Mouse (Mus musculus) hindbrain, embryonic 10.5 days (tissue): ENCODE measurements at regions not wholly inside any gene's neighbourhood (a gene's known extent, or its start where the extent isn't known, plus 50 kb on each side); places are given as distances from the start of the nearest gene placed in this dataset.

Experiments used
- DNase-seq: peaks from one replicate; pipeline ENCODE4 v3.0.0-alpha.2; 2017; ENCODE audit warnings: low spot score
- H3K27ac ChIP-seq: fragments of 300-500 bp; sonication (generic); 2 replicates; pipeline ENCODE4 v1.5.1; 2016; ENCODE audit warnings: mild to moderate bottlenecking, moderate library complexity
- H3K27me3 ChIP-seq: fragments of 300-500 bp; sonication (generic); 2 replicates; pipeline ENCODE4 v1.6.1; 2016; ENCODE audit warnings: mild to moderate bottlenecking; ENCODE audit not compliant: poor library complexity, insufficient read depth, severe bottlenecking
- H3K36me3 ChIP-seq: fragments of 300-500 bp; sonication (generic); 2 replicates; pipeline ENCODE4 v1.6.1; 2016; ENCODE audit warnings: mild to moderate bottlenecking, moderate library complexity
- H3K4me1 ChIP-seq: fragments of 300-500 bp; sonication (generic); replicated peaks from 2 replicates; pipeline ENCODE4 v1.6.1; 2016; ENCODE audit warnings: mild to moderate bottlenecking
- H3K4me3 ChIP-seq: fragments of 300-500 bp; sonication (generic); 2 replicates; pipeline ENCODE4 v1.5.1; 2016; ENCODE audit warnings: mild to moderate bottlenecking, moderate library complexity
- H3K9me3 ChIP-seq: fragments of 300-500 bp; sonication (generic); 2 replicates; pipeline ENCODE4 v1.6.1; 2016; ENCODE audit warnings: mild to moderate bottlenecking, moderate library complexity
- WGBS: fragments of 180-500 bp; shearing (Covaris S2); methylation state at CpG from one replicate; pipeline ENCODE4 v1.1.7; 2016; 5-methylcytosine and 5-hydroxymethylcytosine counted together

GRCm38 (mm10) chr14:17234898-17235297 lies 415.9 kb upstream of the Rarb start:
- Histone ChIP-seq H3K27ac (no peak overlapping the region), H3K9me3 (peaks cover 7% of the 10 kb centered on the region; the same call in 1 of the 2 replicates), H3K4me3 (no peak overlapping the region), H3K27me3 (no peaks in the 10 kb centered on the region), H3K36me3 (no peaks in the 10 kb centered on the region), H3K4me1 (no peaks in the 10 kb centered on the region)
- no peak for DNase-seq

GRCm38 (mm10) chr14:17211502-17211901 lies 392.5 kb upstream of the Rarb start:
- H3K9me3 ChIP-seq, result no peaks in the 10 kb centered on the region
- no peaks in the 10 kb centered on the region for H3K4me1 ChIP-seq
- no peaks in the 10 kb centered on the region for H3K27me3 ChIP-seq
- H3K4me3 ChIP-seq, result no peak overlapping the region
- WGBS, result 93% methylated on average over 2 of the region's 2 CpGs
- H3K36me3 ChIP-seq, result no peaks in the 10 kb centered on the region
- no peak overlapping the region for H3K27ac ChIP-seq
- no peak for DNase-seq

GRCm38 (mm10) chr14:17205691-17206090 lies 386.7 kb upstream of the Rarb start:
- H3K27ac ChIP-seq, result no peak overlapping the region
- no peaks in the 10 kb centered on the region for H3K4me1 ChIP-seq
- H3K9me3 ChIP-seq, result 0 out of 2 replicates have a peak, but pooled peaks cover 8% of the 10 kb centered on the region
- H3K4me3 ChIP-seq, result no peak overlapping the region
- no peaks in the 10 kb centered on the region for H3K27me3 ChIP-seq
- no peak for DNase-seq
- 85% methylated on average over 1 of the region's 1 CpGs for WGBS
- no peaks in the 10 kb centered on the region for H3K36me3 ChIP-seq

GRCm38 (mm10) chr14:17203251-17204015 lies 384.5 kb upstream of the Rarb start:
- Histone ChIP-seq H3K4me1 (no peaks in the 10 kb centered on the region), H3K9me3 (0 out of 2 replicates have a peak, but pooled peaks cover 8% of the 10 kb centered on the region), H3K36me3 (no peaks in the 10 kb centered on the region), H3K27me3 (no peaks in the 10 kb centered on the region), H3K4me3 (no peak overlapping the region), H3K27ac (no peak overlapping the region)
- no peak for DNase-seq
- WGBS, result 43% methylated on average over 1 of the region's 1 CpGs

GRCm38 (mm10) chr14:17192953-17193352 lies 374.0 kb upstream of the Rarb start:
- H3K9me3 ChIP-seq, result no peaks in the 10 kb centered on the region
- H3K36me3 ChIP-seq, result no peaks in the 10 kb centered on the region
- no peaks in the 10 kb centered on the region for H3K27me3 ChIP-seq
- DNase-seq, result no peak
- WGBS, result 77% methylated on average over 2 of the region's 2 CpGs
- no peak overlapping the region for H3K27ac ChIP-seq
- H3K4me3 ChIP-seq, result no peak overlapping the region
- no peaks in the 10 kb centered on the region for H3K4me1 ChIP-seq

GRCm38 (mm10) chr14:17173218-17173617 lies 354.3 kb upstream of the Rarb start:
- Histone ChIP-seq H3K27ac (no peak overlapping the region), H3K9me3 (no peaks in the 10 kb centered on the region), H3K27me3 (peaks cover 16% of the 10 kb centered on the region), H3K4me1 (peaks cover 13% of the 10 kb centered on the region), H3K36me3 (no peaks in the 10 kb centered on the region), H3K4me3 (peak overlapping the region; percentile 61)
- no peak for DNase-seq
- 42% methylated on average over 7 of the region's 7 CpGs for WGBS

- peak overlapping the region; percentile 70 for H3K27ac ChIP-seq
- 2% methylated on average over 35 of the region's 35 CpGs for WGBS
Measured at GRCm38 (mm10) chr14:17172330-17173110, 353.6 kb upstream of the Rarb start.

GRCm38 (mm10) chr14:17171896-17172295 lies 352.9 kb upstream of the Rarb start:
- H3K36me3 ChIP-seq, result no peaks in the 10 kb centered on the region
- peak overlapping the region; percentile 61 for H3K4me3 ChIP-seq
- H3K4me1 ChIP-seq, result peaks cover 13% of the 10 kb centered on the region
- H3K27me3 ChIP-seq, result peaks cover 16% of the 10 kb centered on the region
- DNase-seq, result no peak
- no peaks in the 10 kb centered on the region for H3K9me3 ChIP-seq
- WGBS, result 47% methylated on average over 5 of the region's 5 CpGs
- no peak overlapping the region for H3K27ac ChIP-seq

More at GRCm38 (mm10) chr14:17172330-17173110, 353.6 kb upstream of the Rarb start:
- Histone ChIP-seq H3K9me3 (no peaks in the 10 kb centered on the region), H3K4me1 (peaks cover 13% of the 10 kb centered on the region), H3K27me3 (peaks cover 16% of the 10 kb centered on the region), H3K36me3 (no peaks in the 10 kb centered on the region), H3K4me3 (peak overlapping the region; percentile 61)
- DNase-seq, result peak; percentile 82

GRCm38 (mm10) chr14:17158324-17158723 lies 339.4 kb upstream of the Rarb start:
- Histone ChIP-seq H3K27ac (no peak overlapping the region), H3K4me3 (no peak overlapping the region), H3K9me3 (no peaks in the 10 kb centered on the region), H3K36me3 (no peaks in the 10 kb centered on the region), H3K4me1 (no peaks in the 10 kb centered on the region), H3K27me3 (no peaks in the 10 kb centered on the region)
- 88% methylated on average over 4 of the region's 4 CpGs for WGBS
- no peak for DNase-seq

- Histone ChIP-seq H3K4me3 (no peak overlapping the region), H3K27ac (no peak overlapping the region), H3K9me3 (no peaks in the 10 kb centered on the region), H3K4me1 (no peaks in the 10 kb centered on the region), H3K36me3 (no peaks in the 10 kb centered on the region), H3K27me3 (no peaks in the 10 kb centered on the region)
- DNase-seq, result no peak
- WGBS, result 68% methylated on average over 2 of the region's 2 CpGs
Measured at GRCm38 (mm10) chr14:17156402-17156954, 337.5 kb upstream of the Rarb start.

GRCm38 (mm10) chr14:17120679-17121078 lies 301.7 kb upstream of the Rarb start:
- no peaks in the 10 kb centered on the region for H3K36me3 ChIP-seq
- no peaks in the 10 kb centered on the region for H3K27me3 ChIP-seq

GRCm38 (mm10) chr14:17106668-17107067 lies 287.7 kb upstream of the Rarb start:
- Histone ChIP-seq H3K4me1 (no peaks in the 10 kb centered on the region), H3K27ac (no peak overlapping the region), H3K27me3 (no peaks in the 10 kb centered on the region), H3K9me3 (no peaks in the 10 kb centered on the region), H3K4me3 (no peak overlapping the region), H3K36me3 (no peaks in the 10 kb centered on the region)
- no peak for DNase-seq
- WGBS, result 91% methylated on average over 1 of the region's 1 CpGs

More at GRCm38 (mm10) chr14:17120679-17121078, 301.7 kb upstream of the Rarb start:
- Histone ChIP-seq H3K9me3 (no peaks in the 10 kb centered on the region), H3K4me3 (no peak overlapping the region), H3K4me1 (no peaks in the 10 kb centered on the region), H3K27ac (no peak overlapping the region)
- WGBS, result 87% methylated on average over 1 of the region's 1 CpGs
- no peak for DNase-seq

GRCm38 (mm10) chr14:17102486-17102885 lies 283.5 kb upstream of the Rarb start:
- H3K9me3 ChIP-seq, result no peaks in the 10 kb centered on the region
- DNase-seq, result no peak

More at GRCm38 (mm10) chr14:17102486-17102885, 283.5 kb upstream of the Rarb start:
- H3K27me3 ChIP-seq, result no peaks in the 10 kb centered on the region
- no peaks in the 10 kb centered on the region for H3K4me1 ChIP-seq
- no peaks in the 10 kb centered on the region for H3K36me3 ChIP-seq
- no peak overlapping the region for H3K27ac ChIP-seq
- no peak overlapping the region for H3K4me3 ChIP-seq
